Mouse (Mus musculus) lung, embryonic 16.5 days (tissue): Measurements from ENCODE around the gene Eef1e1. TPM values are rescaled to one million over a fixed set of nuclear protein-coding genes. Genes with fewer than 3 reads are reported as not detected.
"Not testable (repeated sequence)": the region's sequence is repeated elsewhere in the genome, so short reads cannot be mapped to it uniquely, and the experiment has no call there.

ENCODE experiments used
- ATAC-seq: fragments of 200-750 bp; cut with Nextera tagmentation; 2 replicates; pipeline ENCODE4 v1.8.0; 2017; ENCODE audit warnings: low read depth, mild to moderate bottlenecking, moderate library complexity
- H3K27ac ChIP-seq: fragments of 300-500 bp; sonication (generic); 2 replicates; pipeline ENCODE4 v1.5.1; 2014; ENCODE audit warnings: mild to moderate bottlenecking, control low read depth, low read length
- H3K27me3 ChIP-seq: fragments of 300-500 bp; sonication (generic); 2 replicates; pipeline ENCODE4 v1.6.1; 2014; ENCODE audit warnings: low read depth, low read length, mixed read lengths; ENCODE audit not compliant: control insufficient read depth, insufficient read depth
- H3K36me3 ChIP-seq: fragments of 300-500 bp; sonication (generic); 2 replicates; pipeline ENCODE4 v1.6.1; 2014; ENCODE audit warnings: low read length; ENCODE audit not compliant: control insufficient read depth, insufficient read depth
- H3K4me1 ChIP-seq: fragments of 300-500 bp; sonication (generic); replicated peaks from 2 replicates; pipeline ENCODE4 v1.6.1; 2014; ENCODE audit warnings: low read length, mixed read lengths; ENCODE audit not compliant: control insufficient read depth, insufficient read depth
- H3K4me2 ChIP-seq: fragments of 300-500 bp; sonication (generic); 2 replicates; pipeline ENCODE4 v1.6.1; 2014; ENCODE audit warnings: low read depth, low read length, control low read depth
- H3K4me3 ChIP-seq: fragments of 300-500 bp; sonication (generic); 2 replicates; pipeline ENCODE4 v1.5.1; 2014; ENCODE audit warnings: mild to moderate bottlenecking, low read length, control low read depth
- H3K9ac ChIP-seq: fragments of 300-500 bp; sonication (generic); 2 replicates; pipeline ENCODE4 v1.6.1; 2014; ENCODE audit warnings: low read length, control low read depth
- H3K9me3 ChIP-seq: fragments of 300-500 bp; sonication (generic); 2 replicates; pipeline ENCODE4 v1.6.1; 2016; ENCODE audit warnings: low read length; ENCODE audit not compliant: control insufficient read depth
- WGBS: fragments of 180-500 bp; shearing (Covaris S2); extraction: QIAGEN DNeasy Blood & Tissue Kit; methylation state at CpG from one replicate; pipeline ENCODE4 v1.1.7; 2014; 5-methylcytosine and 5-hydroxymethylcytosine counted together
- polyA plus RNA-seq: library from polyadenylated mRNA; unstranded; fragments of >200 nt; fragmentation: Nextera tagmentation; extraction: Ambion mirVana; gene quantifications from 2 replicates; pipeline ENCODE4 v1.2.1, GENCODE M21; 2015

The Eef1e1 gene
- 35.3 and 37.7 TPM in 2 replicates for polyA plus RNA-seq

DNA sequence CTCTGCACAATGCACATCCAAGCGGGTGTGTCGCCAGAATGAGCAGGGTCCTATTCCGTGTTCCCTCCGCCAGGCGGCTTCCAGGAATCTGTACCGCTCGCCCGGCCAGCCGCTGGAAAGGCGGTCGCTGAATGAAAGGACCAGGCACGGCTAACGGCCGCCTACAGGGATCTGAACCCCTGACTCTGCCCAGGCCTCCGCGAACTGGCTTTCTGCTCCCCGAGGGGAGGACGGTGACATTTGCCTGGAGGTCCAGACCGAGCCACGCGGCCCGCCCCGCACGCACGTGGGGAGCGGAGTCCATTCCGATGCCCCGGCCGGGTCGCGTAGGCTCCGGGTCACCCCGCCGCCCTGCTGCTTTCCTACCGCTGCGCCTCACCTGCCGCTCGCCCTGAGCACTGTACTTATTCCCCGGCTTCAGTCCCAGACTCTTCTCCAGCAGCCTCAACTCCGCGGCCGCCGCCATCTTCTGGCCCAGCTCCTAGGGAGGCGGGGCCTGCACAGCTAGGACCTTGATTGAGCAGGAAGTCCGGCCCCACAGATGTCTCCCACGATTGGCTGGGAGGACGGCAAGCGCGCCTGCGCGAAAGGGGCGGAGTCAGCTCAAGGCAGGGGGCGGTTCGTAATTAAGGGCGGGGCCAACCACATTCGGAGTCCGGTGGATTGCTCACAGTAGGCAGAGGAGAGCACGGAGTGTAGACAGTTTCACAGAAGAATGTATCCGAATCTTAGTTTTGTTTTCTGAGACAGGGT is at the start of gene Eef1e1:
TSS of gene Eef1e1 (minus strand) at position 531 of the 753 bp plus-strand sequence.
- H3K4me1 ChIP-seq: peaks cover 7% of the 10 kb centered on the region
- H3K9me3 ChIP-seq: 0 out of 2 replicates have a peak, but pooled peaks cover 5% of the 10 kb centered on the region
- peaks cover 22% of the 10 kb centered on the region for H3K36me3 ChIP-seq
- WGBS: under 1% methylated on average over 59 of the region's 59 CpGs
- ATAC-seq: peak; percentile 100
- H3K4me2 ChIP-seq: peak within 1 kb of the TSS; percentile 69
- H3K4me3 ChIP-seq: peak within 1 kb of the TSS; percentile 94
- peak within 1 kb of the TSS; percentile 94 for H3K9ac ChIP-seq
- no peaks in the 10 kb centered on the region for H3K27me3 ChIP-seq
- peak within 1 kb of the TSS; percentile 86 for H3K27ac ChIP-seq

DNA sequence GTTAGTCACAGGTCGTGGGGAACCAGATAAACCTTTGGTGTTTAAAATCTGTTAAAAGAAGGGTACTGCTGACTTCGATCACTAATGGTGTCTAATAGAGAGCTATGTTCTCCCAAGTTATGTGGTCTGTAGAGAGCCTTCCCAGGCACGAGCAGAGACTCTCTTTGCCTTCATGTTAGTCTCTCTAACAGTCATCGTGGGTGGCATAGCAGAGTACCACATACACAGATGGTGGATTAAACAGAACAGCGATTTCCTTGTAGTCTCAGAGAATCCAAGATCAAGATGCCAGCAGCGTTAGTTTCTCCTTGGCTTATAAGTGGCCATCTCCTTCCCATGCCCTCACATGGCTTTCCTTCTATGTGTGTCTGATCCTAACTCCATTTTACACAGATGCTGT is 32.0 kb upstream of the Eef1e1 start:
- no peaks in the 10 kb centered on the region for H3K4me1 ChIP-seq
- H3K4me2 ChIP-seq: no peak overlapping the region
- H3K27ac ChIP-seq: no peak overlapping the region
- ATAC-seq: no peak
- H3K36me3 ChIP-seq: no peaks in the 10 kb centered on the region
- no peak overlapping the region for H3K9ac ChIP-seq
- WGBS: 73% methylated on average over 6 of the region's 6 CpGs
- H3K9me3 ChIP-seq: no peaks in the 10 kb centered on the region
- no peaks in the 10 kb centered on the region for H3K27me3 ChIP-seq
- no peak overlapping the region for H3K4me3 ChIP-seq

DNA sequence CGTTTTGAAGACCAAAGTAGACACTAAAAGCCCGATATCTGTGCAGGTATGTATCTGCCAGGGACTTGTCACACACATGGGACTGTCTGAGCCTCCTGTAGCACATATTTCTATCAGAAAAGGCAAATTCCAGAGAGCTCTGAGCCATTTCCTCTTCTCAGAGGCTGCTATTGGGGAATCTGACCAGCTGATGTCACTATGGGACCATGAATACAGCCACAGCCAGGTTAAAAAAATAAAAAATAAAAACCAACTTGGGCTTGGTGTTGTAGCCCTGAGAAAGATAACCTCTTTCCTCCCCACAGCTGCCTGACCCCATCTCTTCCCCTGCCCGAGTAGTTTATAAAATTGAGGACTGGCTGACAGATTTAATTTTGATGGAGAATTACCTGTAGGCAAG is 31.2 kb upstream of the Eef1e1 start:
- Histone ChIP-seq H3K9me3 (no peaks in the 10 kb centered on the region), H3K36me3 (no peaks in the 10 kb centered on the region), H3K27ac (no peak overlapping the region), H3K4me1 (no peaks in the 10 kb centered on the region), H3K4me2 (no peak overlapping the region), H3K9ac (no peak overlapping the region), H3K27me3 (no peaks in the 10 kb centered on the region), H3K4me3 (no peak overlapping the region)
- ATAC-seq: no peak
- 33% methylated on average over 3 of the region's 3 CpGs for WGBS

DNA sequence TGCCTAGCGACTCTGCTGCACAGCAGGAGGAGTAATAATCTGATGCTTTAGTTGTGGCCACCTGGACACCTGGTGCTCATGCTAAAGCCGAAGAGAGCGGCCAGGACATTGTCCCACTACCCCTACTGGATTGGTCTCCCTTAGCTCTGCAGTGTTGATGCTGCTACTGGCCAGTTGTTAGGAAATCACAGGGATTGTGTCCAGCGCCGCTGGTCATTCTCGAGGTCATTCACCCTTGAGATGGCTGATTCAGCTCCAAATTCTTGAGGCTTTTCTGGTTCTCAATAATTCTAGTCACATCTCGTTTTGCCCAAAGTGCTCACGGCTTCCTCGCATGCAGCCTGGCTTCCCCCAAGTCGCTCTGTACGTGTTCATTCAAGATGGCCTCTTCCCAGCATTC is 29.9 kb upstream of the Eef1e1 start:
- 86% methylated on average over 11 of the region's 11 CpGs for WGBS
- no peak for ATAC-seq
- Histone ChIP-seq H3K9me3 (no peaks in the 10 kb centered on the region), H3K27me3 (no peaks in the 10 kb centered on the region), H3K4me2 (no peak overlapping the region), H3K36me3 (no peaks in the 10 kb centered on the region), H3K27ac (no peak overlapping the region), H3K9ac (no peak overlapping the region), H3K4me1 (no peaks in the 10 kb centered on the region), H3K4me3 (no peak overlapping the region)

DNA sequence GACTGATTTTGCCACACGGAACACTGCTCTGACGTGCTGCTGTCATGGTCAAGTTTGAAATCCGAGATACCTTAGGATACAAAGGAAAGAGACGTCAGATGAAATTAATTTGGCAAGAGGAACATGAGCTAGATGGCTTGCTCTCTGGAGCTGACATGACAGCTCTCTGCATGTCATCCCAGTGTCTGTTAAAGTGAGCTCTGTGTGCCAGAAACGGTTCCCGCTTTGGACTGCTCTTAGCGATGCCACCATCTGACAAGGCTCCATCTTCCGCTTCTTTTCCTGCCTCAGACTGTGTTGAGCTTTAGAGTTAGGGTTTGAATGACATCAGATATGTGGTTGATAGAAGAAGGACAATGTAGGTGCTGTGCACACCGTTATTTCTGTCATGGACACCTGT is 13.5 kb upstream of the Eef1e1 start:
- no peak overlapping the region for H3K4me2 ChIP-seq
- H3K9me3 ChIP-seq: no peaks in the 10 kb centered on the region
- no peak overlapping the region for H3K4me3 ChIP-seq
- H3K4me1 ChIP-seq: no peaks in the 10 kb centered on the region
- WGBS: 68% methylated on average over 9 of the region's 9 CpGs
- no peak for ATAC-seq
- H3K27ac ChIP-seq: no peak overlapping the region
- no peak overlapping the region for H3K9ac ChIP-seq
- no peaks in the 10 kb centered on the region for H3K36me3 ChIP-seq
- H3K27me3 ChIP-seq: no peaks in the 10 kb centered on the region

DNA sequence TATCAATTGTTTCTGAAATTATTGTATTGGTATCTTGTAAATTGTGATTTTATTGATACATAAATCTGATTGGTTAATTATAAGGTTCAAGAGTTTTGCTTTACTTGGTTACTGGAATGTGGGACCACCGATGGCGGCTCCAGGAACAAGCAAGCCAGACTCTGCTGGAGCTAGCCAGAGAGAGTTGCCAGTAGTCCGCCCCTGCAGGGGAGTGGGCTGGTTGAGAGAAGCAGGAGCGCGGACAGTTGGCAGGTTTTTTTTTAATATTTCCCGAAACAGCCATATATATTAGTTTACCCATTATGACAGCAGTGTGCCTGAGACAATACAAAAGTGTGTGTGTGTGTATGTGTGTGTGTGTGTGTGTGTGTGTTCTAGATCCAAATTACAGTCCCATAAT is 12.6 kb upstream of the Eef1e1 start:
- 81% methylated on average over 6 of the region's 6 CpGs for WGBS
- not testable (repeated sequence) for H3K9me3 ChIP-seq, H3K27ac ChIP-seq, H3K27me3 ChIP-seq, H3K9ac ChIP-seq, H3K36me3 ChIP-seq, H3K4me2 ChIP-seq, H3K4me3 ChIP-seq, H3K4me1 ChIP-seq, ATAC-seq

DNA sequence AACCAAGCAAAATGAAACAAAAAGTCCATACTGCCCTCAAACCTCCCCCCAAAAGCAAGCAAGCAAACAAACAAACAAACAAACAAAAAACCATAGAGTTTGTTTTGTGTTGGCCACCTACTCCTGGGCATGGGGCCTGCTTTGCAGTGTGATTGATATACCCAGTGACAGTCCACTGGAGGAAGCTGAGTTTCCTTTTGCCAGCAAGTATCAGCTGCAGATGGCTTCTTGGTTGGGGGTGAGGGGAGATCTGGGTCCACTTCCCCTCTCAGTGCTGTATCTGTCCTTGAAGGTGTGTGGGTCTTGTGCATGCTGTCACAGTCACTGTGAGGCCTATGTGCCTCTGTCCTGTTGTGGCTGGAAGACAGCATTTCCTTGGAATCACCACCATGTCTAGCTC is 11.2 kb upstream of the Eef1e1 start:
- no peak overlapping the region for H3K4me2 ChIP-seq
- no peak for ATAC-seq

DNA sequence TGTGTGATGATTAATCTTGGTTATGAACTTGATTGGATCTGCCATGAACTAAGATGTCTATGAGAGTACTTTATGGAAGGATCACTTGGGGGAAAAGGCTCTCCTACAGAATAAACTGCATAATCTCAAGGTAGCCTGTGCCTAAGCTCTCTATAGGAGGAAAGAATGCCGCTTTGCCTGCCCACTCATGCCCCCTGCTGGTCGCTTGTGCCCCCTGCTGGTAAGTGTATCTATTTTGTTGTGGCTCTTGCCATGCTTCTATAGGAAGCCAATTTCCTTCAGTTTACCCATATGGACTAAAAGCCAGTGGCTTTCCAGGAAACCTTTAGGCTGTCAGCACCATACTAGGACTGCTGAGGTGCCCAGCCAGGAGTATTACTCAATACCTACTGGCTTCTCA is 9.7 kb upstream of the Eef1e1 start:
- no peaks in the 10 kb centered on the region for H3K9me3 ChIP-seq
- no peak overlapping the region for H3K4me3 ChIP-seq
- H3K4me1 ChIP-seq: no peaks in the 10 kb centered on the region
- no peak for ATAC-seq
- 21% methylated on average over 2 of the region's 2 CpGs for WGBS
- no peak overlapping the region for H3K9ac ChIP-seq
- no peaks in the 10 kb centered on the region for H3K27me3 ChIP-seq
- no peak overlapping the region for H3K27ac ChIP-seq
- no peak overlapping the region for H3K4me2 ChIP-seq
- H3K36me3 ChIP-seq: no peaks in the 10 kb centered on the region

More for the DNA sequence above, 11.2 kb upstream of the Eef1e1 start:
- Histone ChIP-seq H3K9ac (no peak overlapping the region), H3K27me3 (no peaks in the 10 kb centered on the region), H3K4me3 (no peak overlapping the region), H3K4me1 (no peaks in the 10 kb centered on the region), H3K36me3 (no peaks in the 10 kb centered on the region), H3K27ac (no peak overlapping the region), H3K9me3 (no peaks in the 10 kb centered on the region)

DNA sequence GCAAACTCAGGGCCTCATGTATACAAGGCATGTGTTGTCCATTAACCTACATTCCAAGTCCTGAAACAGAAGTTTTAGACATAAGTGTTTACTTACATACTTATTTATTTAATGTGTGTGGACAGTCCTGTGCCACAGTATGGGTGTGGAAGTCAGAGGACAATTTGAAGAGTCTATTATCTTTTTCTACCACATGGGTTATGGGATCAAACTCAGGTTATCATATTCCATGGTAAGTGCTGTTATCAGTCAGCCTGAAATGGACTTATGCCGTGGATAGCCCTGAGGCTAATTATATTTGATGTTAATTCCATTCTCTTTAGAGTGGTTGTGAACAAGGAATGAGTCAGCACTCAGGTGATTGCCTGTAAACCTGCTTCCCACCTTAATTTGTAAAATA is 5.9 kb upstream of the Eef1e1 start:
- WGBS: 29% methylated on average over 1 of the region's 1 CpGs
- Histone ChIP-seq H3K4me2 (no peak overlapping the region), H3K36me3 (no peaks in the 10 kb centered on the region), H3K4me3 (no peak overlapping the region), H3K9ac (no peak overlapping the region), H3K4me1 (no peaks in the 10 kb centered on the region), H3K27me3 (no peaks in the 10 kb centered on the region), H3K27ac (no peak overlapping the region), H3K9me3 (0 out of 2 replicates have a peak, but pooled peaks cover 5% of the 10 kb centered on the region)
- ATAC-seq: no peak
